Mouse (Mus musculus) activated CD4-positive, CD25-positive, alpha-beta regulatory T cell, adult 4 months (primary cell): Measurements from ENCODE around the gene Tcf12. TPM values are rescaled to one million over a fixed set of nuclear protein-coding genes. Genes with fewer than 3 reads are reported as not detected.

ENCODE experiments used
- ATAC-seq: one replicate; pipeline ENCODE4 v1.8.0; 2017
- polyA plus RNA-seq, 2 experiments: library from polyadenylated mRNA; unstranded; fragments of 100-300 nt; shearing (Covaris generic); gene quantifications; one replicate each; pipeline ENCODE4 v1.2.1; 2017

Gene Tcf12
- polyA plus RNA-seq, 2 experiments from 2014 or later = 29.9 to 36.7 TPM

DNA sequence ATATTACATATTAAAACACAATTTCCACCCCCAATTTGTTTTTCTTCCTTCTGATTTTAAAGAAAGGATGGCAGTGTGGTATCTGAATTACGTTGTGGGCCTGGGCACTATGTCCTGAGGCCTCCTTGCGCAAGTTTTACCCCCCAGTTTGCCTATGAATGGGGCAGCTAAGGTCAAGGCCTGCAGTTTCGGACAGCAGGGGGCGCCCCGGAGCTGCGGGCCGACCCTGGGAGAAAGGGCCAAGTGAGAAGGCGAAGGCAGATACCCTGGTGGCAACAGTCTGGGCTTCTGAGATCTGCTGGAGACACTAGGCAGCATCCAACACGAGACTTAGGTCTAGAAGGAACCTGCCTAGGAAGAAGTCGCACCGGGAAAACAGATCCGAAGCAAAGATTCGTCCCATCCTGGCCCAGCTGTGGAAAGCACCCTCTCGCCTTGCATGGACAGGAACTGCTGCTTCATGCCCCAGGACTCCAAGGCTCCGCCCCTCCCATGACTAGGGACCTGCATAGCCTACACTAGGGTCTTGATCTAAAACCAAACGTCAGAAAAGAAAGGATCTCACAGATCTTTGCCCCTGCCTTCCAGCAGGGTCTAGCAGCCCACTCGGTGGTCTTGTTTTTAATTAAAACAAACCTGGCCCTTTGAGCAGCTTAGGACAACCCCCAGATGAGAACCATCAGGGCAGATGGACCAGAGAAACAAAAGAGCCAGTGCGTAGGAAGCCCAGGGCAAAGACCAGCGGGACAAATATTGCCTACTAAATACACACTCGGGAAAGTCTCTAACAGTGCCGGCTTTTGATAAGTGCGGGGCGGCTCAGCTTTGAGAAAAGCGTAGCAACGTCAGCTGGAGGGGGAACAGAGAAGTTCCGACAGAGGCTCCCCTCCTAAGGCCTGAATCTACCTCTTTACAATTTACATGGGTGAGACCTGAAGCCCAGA, 279.6 kb downstream of the Tcf12 start:
- ATAC-seq = no peak

DNA sequence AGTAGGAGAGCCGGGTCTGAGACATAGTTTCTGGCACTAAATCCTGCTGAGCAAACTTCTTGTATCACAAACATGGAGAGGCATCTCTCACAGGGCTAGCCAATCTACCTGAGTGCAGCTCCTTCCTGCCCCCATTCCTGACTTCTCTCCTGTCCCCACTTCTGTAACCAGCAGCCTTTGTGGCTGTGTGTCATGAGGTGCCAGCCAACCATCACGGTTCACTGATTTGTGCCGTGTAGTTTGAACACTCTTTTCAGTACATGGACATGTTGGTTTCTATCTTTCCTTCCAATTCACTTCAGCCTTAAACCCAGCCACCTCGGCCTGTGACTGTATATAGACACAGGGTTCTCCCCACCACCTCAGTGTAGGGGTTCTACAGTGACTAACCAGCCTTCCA, 280.7 kb downstream of the Tcf12 start:
- no peak for ATAC-seq

DNA sequence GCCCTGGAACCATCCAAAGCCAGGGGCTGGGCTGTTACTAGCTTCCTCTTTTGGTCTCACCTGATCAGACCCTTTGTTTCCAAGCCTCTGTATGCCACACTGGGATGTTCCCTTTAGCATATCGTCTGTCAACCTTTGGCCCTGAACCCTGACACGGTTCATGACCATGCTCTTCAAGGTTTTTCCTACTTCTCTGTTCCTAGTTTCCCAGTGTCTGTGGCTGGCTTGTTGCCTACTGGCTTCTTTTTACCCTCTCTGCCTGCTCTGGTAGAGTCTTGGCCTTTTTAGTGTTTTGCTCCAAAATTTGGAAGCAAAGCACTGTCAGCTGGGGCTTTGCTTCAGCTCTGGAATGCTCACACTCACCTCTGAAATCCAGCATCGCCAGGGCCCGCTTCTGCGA, 281.3 kb downstream of the Tcf12 start:
- ATAC-seq = no peak

DNA sequence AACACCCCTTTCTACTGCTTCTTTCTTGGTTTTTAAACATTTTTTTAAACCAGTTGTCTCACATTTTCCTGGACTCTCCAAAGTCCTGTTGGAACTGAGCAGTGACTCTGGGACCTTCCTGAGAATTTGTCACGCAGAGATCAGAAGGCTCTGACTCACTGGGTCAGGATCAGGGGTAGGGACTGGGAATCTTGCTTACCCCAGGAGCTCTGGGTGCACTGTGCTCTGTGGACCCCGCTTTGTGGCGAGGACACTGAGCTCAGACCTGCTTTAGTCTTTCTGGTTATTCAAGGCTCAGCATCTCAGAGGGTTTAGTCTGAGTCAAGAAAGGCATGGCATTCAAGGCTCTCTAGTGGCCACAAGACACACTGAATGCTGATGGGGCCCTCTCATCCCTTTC, 281.9 kb downstream of the Tcf12 start:
- ATAC-seq = no peak

DNA sequence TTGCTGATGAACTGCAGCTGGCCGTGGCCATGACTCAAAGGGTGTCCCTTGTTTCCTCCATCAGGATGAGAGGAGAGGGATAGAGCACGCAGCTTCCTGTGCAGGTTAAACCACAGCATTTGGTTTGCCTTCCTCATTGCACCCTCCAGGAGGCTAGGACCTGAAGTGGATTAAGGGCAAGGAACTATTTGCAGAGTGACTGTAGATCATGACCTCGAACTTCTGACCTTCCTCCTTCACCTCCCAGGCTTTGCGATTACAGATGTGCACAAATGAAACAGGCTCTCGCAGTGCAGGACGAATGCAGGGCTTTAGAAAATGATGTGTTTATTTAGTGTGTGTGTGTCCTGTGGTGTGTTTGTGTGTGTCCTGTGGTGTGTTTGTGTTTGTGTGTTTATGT, 282.5 kb downstream of the Tcf12 start:
- no peak for ATAC-seq

DNA sequence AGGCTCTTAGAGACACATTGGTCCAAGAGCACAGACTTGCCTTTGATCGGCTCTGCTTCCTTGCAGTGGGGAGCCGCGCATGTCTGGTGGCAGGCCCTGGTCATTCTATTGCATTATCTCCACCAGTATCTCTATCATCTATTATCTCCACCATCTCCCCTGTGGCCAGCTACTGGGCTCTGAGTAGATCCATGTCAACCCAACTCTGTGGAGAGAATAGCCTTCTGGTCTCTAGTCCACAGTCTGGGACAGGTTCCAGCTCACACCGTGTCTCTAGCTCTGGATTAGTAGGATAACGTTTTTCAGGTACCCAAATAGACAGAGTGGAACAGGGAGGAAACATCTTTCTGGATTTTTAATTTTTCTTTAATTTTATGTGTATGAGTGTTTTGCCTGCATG, 284.3 kb downstream of the Tcf12 start:
- no peak for ATAC-seq

DNA sequence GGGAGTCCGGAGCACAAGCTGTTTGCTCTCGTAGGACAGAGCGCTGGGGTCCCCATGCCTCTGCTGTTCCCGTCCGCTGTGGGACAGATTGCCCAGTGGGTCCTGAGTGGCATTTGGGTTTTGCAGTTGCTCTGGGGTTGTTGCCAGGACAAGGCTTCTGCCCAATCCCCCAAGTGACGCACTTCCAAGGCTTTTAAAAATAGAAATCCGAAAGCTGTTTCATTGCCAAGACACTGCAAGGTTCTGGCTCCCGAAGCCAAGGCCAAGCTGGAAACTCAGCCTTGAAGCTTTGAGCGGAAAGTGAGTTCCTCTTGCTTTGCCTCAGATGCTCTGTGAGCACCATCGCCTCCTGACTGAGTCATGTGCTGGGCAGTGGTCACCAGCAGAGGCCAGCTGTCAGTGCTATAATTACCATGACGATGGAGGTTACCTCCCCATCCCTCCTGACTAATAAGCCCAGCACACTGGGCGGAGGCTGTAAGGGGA, 285.6 kb downstream of the Tcf12 start:
- no peak for ATAC-seq

DNA sequence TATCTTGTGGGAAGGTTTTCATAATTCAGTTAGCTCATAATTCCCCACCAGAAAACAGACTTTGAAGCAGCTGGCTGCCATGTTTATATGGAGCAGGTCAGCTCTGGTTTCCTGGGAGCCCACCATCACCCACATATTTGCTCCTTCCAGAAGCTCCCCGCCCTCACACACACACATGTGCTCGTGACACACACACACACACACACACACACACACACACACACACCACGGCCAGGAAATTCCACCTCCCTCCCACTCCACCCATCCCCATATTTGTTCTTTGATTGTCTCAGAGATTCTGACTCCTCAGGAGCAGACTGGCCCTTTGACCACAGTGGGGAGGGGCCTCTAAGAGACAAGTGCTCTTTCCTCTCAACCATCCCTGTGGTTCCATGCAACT, 289.7 kb downstream of the Tcf12 start:
- no peak for ATAC-seq

DNA sequence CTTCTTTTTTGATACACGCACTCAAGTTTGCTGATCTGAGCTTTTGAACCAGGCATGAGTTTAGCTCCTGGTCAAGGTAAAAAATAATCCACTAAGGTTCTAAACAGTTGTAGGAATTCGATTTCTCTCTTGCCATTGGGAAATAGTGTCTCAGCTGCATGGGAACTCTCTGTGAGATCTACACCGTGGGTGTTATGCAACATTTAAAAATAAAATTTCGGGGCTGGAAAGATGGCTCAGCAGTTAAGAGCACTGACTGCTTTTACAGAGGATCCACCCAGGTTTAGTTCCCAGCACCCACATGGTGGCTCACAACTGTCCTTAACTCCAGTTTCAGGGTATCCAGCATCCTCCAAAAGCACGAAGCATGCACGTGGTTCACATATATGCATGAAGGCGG, 293.2 kb downstream of the Tcf12 start:
- no peak for ATAC-seq

DNA sequence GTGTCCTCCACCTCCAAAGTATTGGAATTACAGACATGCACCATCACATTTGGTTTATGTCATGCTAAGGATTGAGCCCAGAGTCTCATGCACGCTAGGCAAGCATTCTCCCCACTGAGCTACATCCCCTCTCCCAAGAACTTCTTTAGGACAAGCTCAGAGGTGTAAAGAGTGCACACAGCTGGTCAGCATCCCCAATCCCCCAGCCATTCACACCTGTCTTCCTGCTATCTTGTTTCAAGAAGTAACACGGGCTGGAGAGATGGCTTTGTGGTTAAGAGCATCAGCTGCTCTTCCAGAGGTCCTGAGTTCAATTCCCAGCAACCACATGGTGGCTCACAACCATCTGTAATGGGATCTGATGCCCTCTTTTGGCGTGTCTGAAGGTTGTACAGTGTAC, 295.6 kb downstream of the Tcf12 start:
- no peak for ATAC-seq

DNA sequence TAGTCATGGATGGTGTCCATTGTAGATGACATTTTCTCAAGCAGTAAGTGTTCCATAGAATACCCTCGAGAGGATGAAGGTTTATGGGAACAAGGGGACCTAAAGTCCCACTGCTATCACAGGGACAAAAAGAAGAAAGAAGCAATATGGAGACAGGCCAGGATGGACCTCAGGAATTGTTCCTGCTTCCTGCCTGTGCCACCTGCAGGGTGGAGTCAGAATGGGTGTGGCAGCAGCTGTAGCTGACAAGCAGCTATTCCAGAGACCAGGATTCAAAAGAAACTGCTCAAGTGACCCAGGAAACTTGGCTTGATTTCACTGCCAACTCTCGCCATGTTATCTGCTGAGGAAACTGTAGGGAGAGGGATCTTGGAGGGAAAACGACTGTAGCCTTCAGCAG, 298.1 kb downstream of the Tcf12 start:
- no peak for ATAC-seq

DNA sequence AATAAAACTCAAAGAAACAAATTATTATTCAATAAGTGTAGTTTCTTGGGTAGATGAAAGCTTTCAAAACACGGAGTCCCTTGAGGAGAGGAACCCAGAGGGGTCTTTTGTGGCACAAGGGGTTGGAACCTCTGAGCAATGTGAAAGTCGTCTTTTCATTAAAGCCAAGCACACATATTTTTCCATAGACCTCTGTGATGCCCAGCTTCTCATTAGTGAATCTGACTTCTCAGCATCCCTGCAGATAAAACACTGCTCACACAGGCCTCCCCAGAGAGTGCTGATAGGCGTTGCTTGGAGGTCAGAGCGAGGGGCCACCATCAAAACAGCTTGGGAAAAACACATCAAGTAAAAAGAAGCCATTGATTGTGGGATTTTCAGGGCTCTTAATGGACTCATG, 298.8 kb downstream of the Tcf12 start:
- ATAC-seq = no peak

DNA sequence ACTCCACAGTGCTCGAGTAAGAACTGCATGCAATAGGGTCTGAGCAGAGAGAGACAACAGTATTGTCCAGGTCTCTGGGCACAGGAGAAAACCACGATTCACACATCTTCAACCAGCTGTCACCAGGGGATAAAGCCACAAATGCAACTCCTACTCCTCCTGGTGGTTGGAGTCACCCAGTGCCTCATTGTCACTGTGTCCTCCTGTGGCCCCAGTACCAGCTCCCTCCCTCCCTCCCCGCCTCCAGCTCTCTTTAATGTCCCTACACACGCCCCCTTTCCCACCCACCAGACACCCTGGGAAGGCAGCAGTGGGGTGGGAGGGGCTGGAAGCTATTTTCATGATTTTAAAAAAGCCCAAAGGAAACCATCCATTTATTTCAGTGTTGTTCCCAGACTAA, 299.3 kb downstream of the Tcf12 start:
- ATAC-seq = no peak

DNA sequence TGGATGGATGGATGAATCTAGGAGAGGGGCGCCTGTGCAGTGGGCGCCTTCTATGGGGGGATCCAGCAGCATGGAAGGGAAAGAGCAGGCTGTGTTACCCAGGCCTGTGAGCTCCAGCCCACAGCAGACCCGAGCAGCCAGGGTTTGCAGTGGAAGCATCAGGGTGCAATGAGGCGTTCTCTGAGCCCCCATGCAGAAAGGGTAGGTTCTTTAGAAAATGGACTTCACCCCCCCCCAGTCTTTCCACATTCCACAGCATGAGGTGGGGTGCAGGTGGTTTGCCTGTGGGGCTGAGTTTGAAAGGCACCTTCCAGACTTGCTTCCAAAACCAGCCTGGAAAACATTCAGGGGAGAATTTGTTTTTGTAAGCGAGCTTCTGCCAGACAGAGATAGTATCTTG, 300.3 kb downstream of the Tcf12 start:
- ATAC-seq = no peak

DNA sequence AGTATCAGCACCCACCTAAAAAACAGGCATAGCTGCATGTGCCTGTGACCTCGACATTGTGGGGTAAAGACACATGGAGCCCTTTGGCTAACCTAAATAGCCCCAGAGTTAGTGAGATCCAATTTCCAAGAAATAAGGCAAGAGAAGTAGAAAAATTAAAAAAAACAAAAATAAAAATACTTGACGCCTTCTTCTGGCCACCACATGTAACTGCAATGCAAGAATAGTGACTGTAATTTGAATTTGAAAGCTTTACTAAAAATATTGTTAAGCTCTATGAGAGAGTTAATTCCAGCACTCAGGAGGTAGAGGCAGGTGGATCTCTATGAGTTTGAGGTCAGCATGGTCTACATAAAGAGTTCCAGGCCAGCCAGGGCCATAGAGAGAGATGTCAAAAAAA, 300.9 kb downstream of the Tcf12 start:
- ATAC-seq = no peak

DNA sequence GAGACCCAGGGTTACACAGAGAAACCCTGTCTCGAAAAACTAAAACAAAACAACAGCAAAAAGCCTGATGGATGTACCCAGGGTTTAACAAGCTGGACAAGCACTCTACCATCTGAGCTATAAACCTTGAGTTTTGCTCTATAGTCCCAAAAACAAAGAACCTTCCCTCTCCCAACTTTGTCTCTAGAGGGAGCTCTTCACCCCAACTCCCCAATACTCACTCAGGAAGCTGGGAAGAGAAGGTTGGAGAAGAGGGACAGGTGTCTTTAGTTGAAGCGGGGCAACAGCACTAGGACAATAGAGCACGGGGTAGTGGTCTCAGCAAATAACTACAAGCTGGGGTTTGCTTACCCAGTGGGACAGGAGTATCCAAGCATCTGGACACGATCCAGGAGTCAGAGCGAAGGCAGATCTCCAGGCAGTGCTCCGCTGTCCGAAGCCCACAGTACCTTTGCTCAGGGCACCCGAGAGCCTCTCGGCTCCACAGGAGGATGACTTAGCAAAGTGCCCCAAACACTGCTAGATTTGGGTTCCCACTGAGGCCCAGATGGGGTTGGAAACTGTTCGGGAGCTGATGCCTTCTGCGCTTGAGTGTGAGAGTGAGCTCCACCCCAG, 302.9 kb downstream of the Tcf12 start:
- ATAC-seq = no peak

DNA sequence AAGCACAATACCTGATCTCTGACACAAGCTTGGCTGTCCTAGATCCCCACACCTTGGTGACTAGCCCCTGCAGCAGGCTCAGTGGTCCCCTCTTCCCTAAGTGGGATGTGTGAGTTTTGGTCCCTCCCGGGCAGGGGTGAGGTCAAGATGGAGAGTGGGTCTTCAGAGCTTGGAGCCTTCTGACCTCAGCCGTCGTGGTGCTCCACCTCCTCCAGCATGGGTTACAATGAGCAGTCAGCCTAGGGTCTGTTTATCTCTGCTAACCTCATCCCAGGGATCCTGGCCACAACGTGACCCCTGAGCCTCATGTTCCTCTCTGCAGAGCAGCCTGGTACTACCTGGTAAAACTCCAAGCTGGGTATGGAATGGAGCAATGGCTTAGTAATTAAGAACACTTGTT, 303.9 kb downstream of the Tcf12 start:
- ATAC-seq = no peak

DNA sequence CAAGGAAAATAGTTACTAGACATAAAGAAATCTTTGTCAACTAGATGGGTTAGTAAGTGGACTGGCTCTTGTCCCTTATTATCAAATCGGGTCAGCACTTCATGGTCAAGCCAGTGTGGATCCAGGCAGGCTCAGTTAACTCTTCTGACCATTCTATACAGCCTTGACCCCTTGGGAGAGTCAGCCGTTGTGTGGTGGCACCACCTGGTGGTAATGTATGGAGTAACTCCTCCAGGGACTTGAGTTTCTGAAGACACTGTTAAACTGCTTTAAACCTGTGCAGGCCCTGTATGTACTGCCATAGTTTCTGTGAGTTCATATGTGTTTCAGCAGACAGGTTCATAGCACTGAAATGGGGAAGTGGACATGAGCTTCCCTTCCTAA, 305.3 kb downstream of the Tcf12 start:
- no peak for ATAC-seq

DNA sequence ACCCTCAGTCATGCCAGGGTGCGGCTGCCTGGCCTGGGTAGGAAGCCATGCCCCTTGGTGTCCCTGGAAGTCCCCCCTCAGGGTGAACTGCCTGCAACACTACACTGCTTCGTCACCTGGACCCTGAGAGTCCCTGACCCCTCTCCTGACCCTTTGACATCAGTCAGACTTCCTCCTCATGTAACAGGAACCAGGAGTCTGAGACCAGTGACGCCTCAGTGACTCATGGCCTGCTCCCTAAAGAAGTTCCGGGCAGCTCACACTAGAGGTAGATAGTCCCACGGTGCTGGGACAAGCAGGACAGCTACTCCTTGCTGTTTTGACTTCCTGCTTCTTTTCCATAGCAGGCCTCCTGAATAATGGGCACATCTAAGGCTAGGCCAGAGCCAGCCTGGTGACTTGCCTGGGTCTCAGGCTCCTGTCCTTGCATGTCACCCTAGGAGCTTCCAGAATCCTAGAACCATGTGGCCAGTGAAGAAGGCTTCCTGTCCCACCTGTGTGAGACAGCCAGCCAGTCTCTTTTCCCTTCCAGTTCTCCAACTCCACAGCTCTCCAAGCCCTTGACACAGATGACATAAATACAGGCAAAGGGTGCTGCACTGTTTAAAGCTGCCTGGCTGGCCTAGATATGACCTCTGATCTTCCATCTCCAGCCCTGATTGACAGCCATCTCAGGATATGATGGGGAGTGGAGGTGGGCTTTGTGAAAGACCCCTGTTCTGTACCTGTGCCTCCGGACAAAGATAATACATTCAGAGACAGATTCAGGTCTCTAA, 305.8 kb downstream of the Tcf12 start:
- no peak for ATAC-seq

DNA sequence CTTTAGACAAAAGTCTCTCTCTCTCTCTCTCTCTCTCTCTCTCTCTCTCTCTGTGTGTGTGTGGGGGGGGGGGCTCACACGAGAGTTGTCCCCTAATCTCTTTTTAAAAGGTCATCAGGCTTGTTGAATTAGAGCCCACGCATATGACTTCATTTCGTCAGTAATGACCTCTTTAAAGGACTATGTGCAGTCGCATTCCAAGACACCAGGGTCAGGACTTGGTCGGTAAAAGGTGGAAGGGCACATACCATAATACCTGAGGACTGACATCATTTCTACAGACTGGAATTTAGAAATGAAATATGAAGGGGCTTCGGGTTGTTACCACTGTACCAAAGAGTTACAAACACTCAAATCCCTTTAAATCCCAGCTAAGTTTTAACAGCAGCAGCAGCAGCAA, 307.6 kb downstream of the Tcf12 start:
- no peak for ATAC-seq

DNA sequence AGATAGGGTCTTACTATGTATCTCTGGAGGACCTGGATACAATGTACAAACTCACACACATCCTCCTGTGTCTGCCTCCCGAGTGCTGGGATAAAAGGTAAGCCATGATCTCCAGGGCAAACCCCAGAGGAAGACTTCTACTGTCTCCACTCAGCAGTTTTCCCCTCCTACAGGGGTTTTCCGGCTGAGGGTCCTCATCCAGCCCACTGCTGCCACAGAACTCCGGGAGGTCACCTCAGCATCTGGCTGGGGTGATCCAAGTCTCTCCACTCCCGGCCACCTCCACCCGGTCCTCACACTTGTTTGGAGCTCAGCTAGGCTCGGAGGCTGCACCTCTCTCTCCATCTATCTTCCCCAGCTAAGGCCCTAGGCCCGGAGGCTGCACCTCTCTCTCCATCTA, 308.4 kb downstream of the Tcf12 start:
- ATAC-seq = no peak

DNA sequence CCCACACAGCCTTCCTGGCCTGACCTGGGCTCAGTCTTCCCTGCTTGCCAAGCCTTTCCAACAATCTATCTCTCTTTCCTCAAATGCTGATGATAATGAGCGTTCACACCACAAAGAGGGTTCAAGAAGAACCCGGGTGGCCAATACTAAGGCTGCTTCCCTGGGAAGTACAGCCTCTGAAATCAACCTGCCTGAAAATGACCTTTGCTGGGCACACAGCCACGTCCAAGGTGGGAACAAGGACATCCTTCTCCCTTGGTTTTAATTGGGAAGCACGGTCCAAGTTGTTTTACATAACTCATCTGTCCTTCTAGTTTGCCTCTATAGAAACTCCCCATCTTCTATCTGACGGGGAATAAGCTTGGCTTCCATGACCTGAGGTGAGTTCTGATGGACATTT, 312.1 kb downstream of the Tcf12 start:
- ATAC-seq = no peak

DNA sequence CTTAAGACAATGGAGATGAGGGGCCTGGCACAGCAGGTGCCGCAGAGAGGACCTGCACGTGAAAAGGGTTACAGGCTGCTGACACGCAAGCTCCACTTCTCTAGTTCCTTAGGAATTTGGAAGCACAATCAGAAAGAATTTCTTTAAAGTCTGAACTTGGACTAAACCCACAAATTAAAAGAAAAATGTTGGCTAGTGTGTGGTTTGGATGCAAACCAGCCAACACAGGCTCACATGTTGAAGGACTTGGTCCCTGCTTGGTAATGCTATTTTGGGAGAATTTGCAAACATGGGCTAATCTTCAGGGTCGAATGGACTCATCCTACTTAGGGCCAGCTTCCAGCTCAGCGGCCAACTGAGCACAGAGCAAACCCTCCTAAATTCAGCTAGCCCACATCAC, 313.5 kb downstream of the Tcf12 start:
- ATAC-seq = no peak
